Mouse (Mus musculus) thymus, adult 2 months (tissue): ENCODE measurements at regions not wholly inside any gene's neighbourhood (a gene's known extent, or its start where the extent isn't known, plus 50 kb on each side); places are given as distances from the start of the nearest gene placed in this dataset.

ENCODE experiments used
- DNase-seq: peaks from one replicate; pipeline ENCODE4 v3.0.0; 2021
- H3K27ac ChIP-seq: fragments of 200-500 bp; 2 replicates; pipeline ENCODE4 v1.5.1; 2012; ENCODE audit warnings: low read length, control low read depth; ENCODE audit not compliant: control insufficient read depth, insufficient read depth
- H3K27me3 ChIP-seq: fragments of 200-500 bp; 2 replicates; pipeline ENCODE4 v1.6.1; 2012; ENCODE audit warnings: mild to moderate bottlenecking, low read length, moderate library complexity, mixed read lengths; ENCODE audit not compliant: control insufficient read depth, insufficient read depth
- H3K36me3 ChIP-seq: fragments of 200-500 bp; 2 replicates; pipeline ENCODE4 v1.6.1; 2012; ENCODE audit warnings: mild to moderate bottlenecking, low read length, moderate library complexity; ENCODE audit not compliant: control insufficient read depth, insufficient read depth
- H3K4me1 ChIP-seq: fragments of 200-500 bp; replicated peaks from 2 replicates; pipeline ENCODE4 v1.6.1; 2012; ENCODE audit warnings: low read length; ENCODE audit not compliant: control insufficient read depth, insufficient read depth
- H3K4me3 ChIP-seq: fragments of 200-500 bp; 2 replicates; pipeline ENCODE4 v1.5.1; 2012; ENCODE audit warnings: mild to moderate bottlenecking, low read length, control low read depth, moderate library complexity; ENCODE audit not compliant: control insufficient read depth, insufficient read depth
- CTCF ChIP-seq: fragments of 200-500 bp; IDR thresholded peaks from 2 replicates; pipeline ENCODE4 v1.5.1; 2012; ENCODE audit warnings: mild to moderate bottlenecking, control low read depth, low read length, moderate library complexity, borderline replicate concordance; ENCODE audit not compliant: control insufficient read depth, poor library complexity, insufficient read depth; ENCODE audit errors: extremely low read depth
- POLR2A ChIP-seq: fragments of 200-500 bp; IDR thresholded peaks from 2 replicates; pipeline ENCODE4 v1.6.1; 2012; ENCODE audit warnings: mild to moderate bottlenecking, low read length, control low read depth, moderate library complexity; ENCODE audit not compliant: control insufficient read depth, poor library complexity, insufficient read depth; ENCODE audit errors: extremely low read depth
- WGBS: fragments of 180-500 bp; shearing (Covaris S2); methylation state at CpG from one replicate; pipeline ENCODE4 v1.1.7; 2018; 5-methylcytosine and 5-hydroxymethylcytosine counted together

DNA sequence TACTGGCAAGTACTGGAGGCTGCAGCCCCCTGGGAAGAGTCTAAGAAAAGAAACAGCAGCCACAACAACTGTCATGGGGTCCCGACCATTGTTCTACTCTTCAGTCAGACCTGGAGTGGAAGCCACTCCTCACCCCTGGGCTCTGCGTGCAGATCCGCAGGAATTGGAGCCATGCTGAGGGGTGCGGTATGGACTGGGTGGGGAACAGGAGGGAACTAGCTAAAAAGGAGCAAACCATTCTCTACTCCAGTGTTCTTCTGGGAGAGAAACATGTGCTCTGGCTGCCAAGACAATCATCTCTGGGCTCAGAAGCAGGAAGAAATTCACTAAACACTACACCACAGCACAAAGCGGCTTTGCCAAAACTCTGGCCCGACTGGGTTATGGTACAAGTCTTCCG is 74.7 kb upstream of the Ctnnb1 start:
- Histone ChIP-seq H3K27ac (no peak overlapping the region), H3K4me3 (no peak overlapping the region), H3K4me1 (no peaks in the 10 kb centered on the region), H3K27me3 (no peaks in the 10 kb centered on the region), H3K36me3 (no peaks in the 10 kb centered on the region)
- WGBS: 95% methylated on average over 7 of the region's 7 CpGs
- no peak for DNase-seq
- TF ChIP-seq CTCF (no peak), POLR2A (no peak)

DNA sequence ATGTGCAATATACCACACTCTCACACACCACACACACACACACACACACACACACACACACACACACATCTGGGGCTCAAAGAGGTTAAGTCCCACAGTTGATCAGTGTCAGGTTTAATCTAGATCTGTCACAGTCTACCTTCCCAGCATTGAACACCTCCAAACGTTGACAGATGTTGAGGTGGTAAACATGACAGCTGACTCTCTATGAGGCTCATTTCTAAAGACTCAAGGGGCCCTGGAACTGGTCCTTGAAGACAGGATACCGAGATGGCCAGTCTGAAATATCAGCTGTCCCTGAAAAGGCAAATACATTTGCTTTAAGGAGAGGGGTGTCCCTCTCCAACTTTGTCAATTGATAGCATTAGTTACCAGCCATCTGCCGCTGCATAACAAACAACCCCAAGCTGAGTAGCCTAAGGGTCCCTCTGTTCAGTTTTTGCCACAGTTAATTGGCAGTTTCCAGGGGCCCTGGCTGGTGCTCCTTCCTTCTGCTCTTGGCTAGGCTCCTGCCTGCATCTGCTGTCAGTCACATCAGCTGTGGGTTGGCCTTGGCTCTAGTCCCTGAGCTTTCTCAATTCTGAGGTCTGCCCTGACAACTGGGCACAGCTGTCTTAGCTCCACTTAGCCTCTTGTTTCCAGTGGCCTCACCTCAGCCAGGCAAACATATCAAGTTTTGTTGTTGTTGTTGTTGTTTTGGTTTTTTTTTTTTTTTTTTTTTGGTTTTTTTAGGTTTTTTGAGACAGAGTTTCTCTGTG is 73.5 kb upstream of the Ctnnb1 start:
- no peak overlapping the region for H3K4me3 ChIP-seq
- H3K36me3 ChIP-seq: no peaks in the 10 kb centered on the region
- no peak overlapping the region for H3K27ac ChIP-seq
- TF ChIP-seq POLR2A (no peak), CTCF (no peak)
- no peaks in the 10 kb centered on the region for H3K27me3 ChIP-seq
- H3K4me1 ChIP-seq: no peaks in the 10 kb centered on the region
- WGBS: 71% methylated on average over 3 of the region's 3 CpGs
- DNase-seq: no peak

- Histone ChIP-seq H3K27ac (no peak overlapping the region), H3K4me3 (no peak overlapping the region), H3K4me1 (no peaks in the 10 kb centered on the region), H3K27me3 (no peaks in the 10 kb centered on the region), H3K36me3 (no peaks in the 10 kb centered on the region)
- 75% methylated on average over 6 of the region's 6 CpGs for WGBS
- TF ChIP-seq CTCF (no peak), POLR2A (no peak)
- DNase-seq: no peak
Observed at GRCm38 (mm10) chr9:120857849-120858510, 71.0 kb upstream of the Ctnnb1 start.

- no peak for DNase-seq
- Histone ChIP-seq H3K4me3 (no peak overlapping the region), H3K4me1 (0 out of 2 replicates have a peak, but pooled peaks cover 2% of the 10 kb centered on the region), H3K27ac (no peak overlapping the region), H3K27me3 (no peaks in the 10 kb centered on the region), H3K36me3 (no peaks in the 10 kb centered on the region)
- 89% methylated on average over 8 of the region's 8 CpGs for WGBS
- TF ChIP-seq POLR2A (no peak), CTCF (no peak)
Observed at GRCm38 (mm10) chr9:120860969-120861595, 67.9 kb upstream of the Ctnnb1 start.

DNA sequence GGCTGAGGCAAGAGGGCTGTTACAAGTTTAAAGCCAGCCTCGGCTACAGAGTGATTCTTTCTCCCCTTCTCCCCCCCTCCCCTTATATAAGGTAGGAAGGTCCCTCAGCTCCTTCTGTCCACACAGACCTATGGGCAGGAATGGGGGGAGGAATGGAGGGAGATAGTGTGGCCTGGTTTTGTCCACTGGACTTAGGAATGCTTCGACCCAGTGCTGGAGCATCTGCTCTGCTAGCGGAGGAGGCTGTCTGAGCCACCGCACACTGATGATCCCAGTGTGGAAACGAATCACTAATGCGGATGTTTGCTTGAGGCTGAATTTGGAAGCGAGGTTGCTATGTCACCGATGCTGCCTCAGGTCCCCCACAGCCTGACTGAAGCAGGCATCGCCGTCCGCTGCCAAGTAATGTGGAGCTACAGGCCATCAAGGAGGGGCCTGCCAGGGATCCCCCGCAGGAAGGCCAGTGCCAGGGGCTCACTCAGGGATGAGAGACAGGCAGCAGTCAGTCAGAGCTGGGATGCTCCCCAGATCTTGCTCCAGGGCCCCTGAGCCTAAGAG is 67.1 kb upstream of the Ctnnb1 start:
- WGBS: 94% methylated on average over 12 of the region's 12 CpGs
- no peaks in the 10 kb centered on the region for H3K36me3 ChIP-seq
- no peak overlapping the region for H3K4me3 ChIP-seq
- no peaks in the 10 kb centered on the region for H3K27me3 ChIP-seq
- H3K27ac ChIP-seq: no peak overlapping the region
- DNase-seq: no peak
- peaks cover 8% of the 10 kb centered on the region for H3K4me1 ChIP-seq
- TF ChIP-seq POLR2A (no peak), CTCF (no peak)

DNA sequence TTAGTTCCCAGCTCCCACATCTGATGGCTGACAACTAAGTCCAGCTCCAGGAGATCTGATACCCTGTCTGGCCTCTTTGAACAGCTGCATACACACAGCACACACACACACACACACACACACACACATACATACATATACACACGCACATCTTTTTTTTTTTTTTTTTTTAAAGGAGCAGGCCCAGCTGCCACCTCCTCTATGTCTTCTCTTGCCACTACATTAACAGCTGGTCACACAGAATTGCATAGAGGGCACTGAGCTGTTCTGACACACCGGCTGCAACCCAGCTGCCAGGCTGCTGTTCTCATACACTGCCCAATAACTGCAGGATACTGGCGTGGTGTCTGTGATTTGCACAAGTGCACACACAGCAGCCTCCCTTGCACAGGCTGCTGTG is 64.6 kb upstream of the Ctnnb1 start:
- no peak for DNase-seq
- 81% methylated on average over 3 of the region's 3 CpGs for WGBS
- Histone ChIP-seq H3K4me1 (peaks cover 15% of the 10 kb centered on the region), H3K36me3 (no peaks in the 10 kb centered on the region), H3K27me3 (no peaks in the 10 kb centered on the region), H3K27ac (no peak overlapping the region), H3K4me3 (no peak overlapping the region)
- TF ChIP-seq POLR2A (no peak), CTCF (no peak)
